Mouse (Mus musculus) heart, embryonic 15.5 days (tissue): ENCODE data around the gene 9630041A04Rik. TPM values are rescaled to one million over a fixed set of nuclear protein-coding genes. Genes with fewer than 3 reads are reported as not detected.

Experiments
- ATAC-seq: fragments of 200-750 bp; cut with Nextera tagmentation; replicated peaks from 2 replicates; pipeline ENCODE4 v1.8.0; 2017; ENCODE audit warnings: low read depth, moderate TSS enrichment; ENCODE audit not compliant: insufficient number of reproducible peaks, insufficient read depth, low FRiP score
- H3K27ac ChIP-seq: fragments of 300-500 bp; sonication (generic); 2 replicates; pipeline ENCODE4 v1.5.1; 2015; ENCODE audit warnings: mild to moderate bottlenecking, inconsistent platforms
- H3K27me3 ChIP-seq: fragments of 300-500 bp; sonication (generic); 2 replicates; pipeline ENCODE4 v1.6.1; 2015; ENCODE audit warnings: inconsistent platforms
- H3K36me3 ChIP-seq: fragments of 300-500 bp; sonication (generic); 2 replicates; pipeline ENCODE4 v1.6.1; 2015; ENCODE audit warnings: mild to moderate bottlenecking, inconsistent platforms
- H3K4me1 ChIP-seq: fragments of 300-500 bp; sonication (generic); replicated peaks from 2 replicates; pipeline ENCODE4 v1.6.1; 2015; ENCODE audit warnings: inconsistent platforms
- H3K4me2 ChIP-seq: fragments of 300-500 bp; sonication (generic); 2 replicates; pipeline ENCODE4 v1.6.1; 2015; ENCODE audit warnings: inconsistent platforms, mild to moderate bottlenecking, moderate library complexity
- H3K4me3 ChIP-seq: fragments of 300-500 bp; sonication (generic); 2 replicates; pipeline ENCODE4 v1.5.1; 2015; ENCODE audit warnings: mild to moderate bottlenecking, inconsistent platforms
- H3K9ac ChIP-seq: fragments of 300-500 bp; sonication (generic); 2 replicates; pipeline ENCODE4 v1.6.1; 2015; ENCODE audit warnings: mild to moderate bottlenecking, inconsistent platforms
- H3K9me3 ChIP-seq: fragments of 300-500 bp; sonication (generic); replicated peaks from 2 replicates; pipeline ENCODE4 v1.6.1; 2016; ENCODE audit warnings: inconsistent platforms
- WGBS: fragments of 180-500 bp; shearing (Covaris S2); methylation state at CpG from one replicate; pipeline ENCODE4 v1.1.7; 2015; ENCODE audit warnings: mixed read lengths; 5-methylcytosine and 5-hydroxymethylcytosine counted together
- polyA plus RNA-seq: library from polyadenylated mRNA; unstranded; fragments of >200 nt; fragmentation: Nextera tagmentation; extraction: Ambion mirVana; gene quantifications from 2 replicates; pipeline ENCODE4 v1.2.1, GENCODE M21; 2015

Gene 9630041A04Rik
- polyA plus RNA-seq, 1 experiment from 2014 or later, result not detected

DNA sequence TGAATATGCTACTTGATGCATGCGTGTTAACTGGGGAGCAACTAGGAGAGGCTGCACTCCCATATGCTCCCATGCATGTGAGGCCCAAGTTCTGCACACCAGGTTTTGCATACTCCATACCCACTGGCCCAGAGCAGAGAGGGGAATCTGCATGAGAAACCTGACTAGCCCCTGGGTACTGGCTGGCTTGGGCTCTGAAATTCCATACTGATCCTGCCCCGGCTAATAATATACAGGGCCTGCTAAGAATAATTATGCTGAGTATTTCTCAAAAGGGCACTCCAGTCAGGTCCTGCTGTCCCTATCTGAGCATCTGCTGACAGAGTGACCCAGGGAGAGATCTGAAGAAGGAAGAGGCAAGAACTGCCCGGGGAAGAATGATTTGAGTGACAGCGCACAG is 92.9 kb downstream of the 9630041A04Rik start:
- no peak for ATAC-seq
- Histone ChIP-seq H3K36me3 (no peaks in the 10 kb centered on the region), H3K27me3 (no peaks in the 10 kb centered on the region), H3K4me2 (no peak overlapping the region), H3K9ac (no peak overlapping the region), H3K27ac (no peak overlapping the region), H3K4me3 (no peak overlapping the region), H3K4me1 (no peaks in the 10 kb centered on the region), H3K9me3 (no peaks in the 10 kb centered on the region)
- WGBS, result 69% methylated on average over 4 of the region's 4 CpGs

DNA sequence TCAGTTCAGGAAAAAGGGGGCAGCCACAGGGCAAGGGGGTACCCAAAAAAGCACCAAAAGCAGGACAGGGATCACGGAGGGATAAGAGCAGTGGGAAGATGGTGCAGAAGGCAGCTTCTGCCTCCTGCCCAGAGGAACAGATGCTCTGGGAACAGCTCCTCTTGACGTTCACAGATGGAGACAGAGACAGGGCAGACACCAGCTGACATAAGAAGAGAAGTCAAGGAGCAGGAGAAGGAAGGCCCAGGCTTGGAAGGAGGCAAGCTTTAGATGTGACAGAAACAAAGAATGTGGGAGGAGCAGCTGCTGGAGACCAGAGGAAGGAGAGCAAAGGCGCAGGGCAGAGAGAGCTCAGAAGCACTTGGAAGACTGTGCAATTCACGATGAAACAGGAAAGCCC is 94.6 kb downstream of the 9630041A04Rik start:
- H3K36me3 ChIP-seq, result no peaks in the 10 kb centered on the region
- no peak overlapping the region for H3K4me2 ChIP-seq
- WGBS, result 32% methylated on average over 4 of the region's 4 CpGs
- H3K4me1 ChIP-seq, result no peaks in the 10 kb centered on the region
- no peaks in the 10 kb centered on the region for H3K27me3 ChIP-seq
- H3K4me3 ChIP-seq, result no peak overlapping the region
- no peaks in the 10 kb centered on the region for H3K9me3 ChIP-seq
- no peak overlapping the region for H3K27ac ChIP-seq
- no peak overlapping the region for H3K9ac ChIP-seq
- ATAC-seq, result no peak

DNA sequence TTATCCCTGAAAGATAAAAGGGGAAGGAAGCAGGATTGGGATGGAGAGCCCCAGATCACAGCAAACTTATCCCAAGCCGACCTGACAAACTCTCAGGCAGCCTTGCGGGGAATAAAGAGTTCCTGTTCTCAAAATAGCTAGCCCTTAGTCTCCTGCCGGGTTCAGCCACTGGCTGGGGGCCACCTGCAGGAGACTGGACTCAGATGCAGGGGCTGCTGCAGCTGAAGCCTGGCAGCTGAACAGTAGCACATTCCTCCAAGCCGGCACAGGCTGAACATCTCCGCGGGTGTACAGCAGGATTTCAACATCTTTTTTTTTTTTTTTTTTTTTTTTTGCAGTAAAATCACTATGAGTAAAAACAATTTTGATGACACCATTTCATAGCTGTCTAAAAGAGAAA is 110.2 kb downstream of the 9630041A04Rik start:
- no peak overlapping the region for H3K4me3 ChIP-seq
- no peak overlapping the region for H3K27ac ChIP-seq
- no peak overlapping the region for H3K4me2 ChIP-seq
- 17% methylated on average over 6 of the region's 6 CpGs for WGBS
- H3K4me1 ChIP-seq, result 0 out of 2 replicates have a peak, but pooled peaks cover 3% of the 10 kb centered on the region
- H3K27me3 ChIP-seq, result no peaks in the 10 kb centered on the region
- no peaks in the 10 kb centered on the region for H3K9me3 ChIP-seq
- no peaks in the 10 kb centered on the region for H3K36me3 ChIP-seq
- no peak overlapping the region for H3K9ac ChIP-seq
- ATAC-seq, result no peak

GRCm38 (mm10) chr9:101972314-101972713 is 110.7 kb downstream of the 9630041A04Rik start:
- Histone ChIP-seq H3K4me3 (no peak overlapping the region), H3K36me3 (no peaks in the 10 kb centered on the region), H3K9ac (no peak overlapping the region), H3K4me2 (no peak overlapping the region), H3K27ac (no peak overlapping the region), H3K4me1 (0 out of 2 replicates have a peak, but pooled peaks cover 3% of the 10 kb centered on the region), H3K9me3 (no peaks in the 10 kb centered on the region), H3K27me3 (no peaks in the 10 kb centered on the region)
- WGBS, result 70% methylated on average over 8 of the region's 8 CpGs
- no peak for ATAC-seq

DNA sequence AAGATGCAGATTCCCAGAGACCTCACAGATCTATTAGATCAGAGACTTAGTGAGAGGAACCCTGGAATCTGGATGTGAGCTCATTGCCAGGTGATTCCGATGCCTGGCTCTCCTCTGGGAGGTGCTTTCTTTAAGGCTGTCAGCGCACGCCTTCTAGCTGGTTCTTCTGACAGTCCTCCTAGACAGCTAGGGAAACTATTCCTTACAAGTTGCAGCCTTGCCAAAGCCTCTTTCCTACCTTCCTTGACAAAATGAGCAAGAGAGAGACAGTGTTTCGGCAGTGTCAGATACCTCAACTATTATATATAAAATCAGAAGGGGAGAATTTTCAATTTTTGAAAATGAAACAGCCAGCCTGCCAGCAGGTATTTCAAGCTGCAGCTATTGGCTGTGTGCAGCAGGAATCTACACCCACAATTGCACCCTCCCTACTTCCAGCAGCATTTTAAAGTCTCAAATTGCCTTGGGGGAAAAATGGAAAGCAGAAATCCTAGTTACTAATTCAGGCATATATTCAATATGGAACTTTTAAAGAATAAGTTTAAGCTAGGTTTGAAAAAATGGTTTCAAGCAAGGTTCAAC is 115.3 kb downstream of the 9630041A04Rik start:
- H3K9ac ChIP-seq, result no peak overlapping the region
- no peaks in the 10 kb centered on the region for H3K4me1 ChIP-seq
- WGBS, result 80% methylated on average over 4 of the region's 4 CpGs
- no peaks in the 10 kb centered on the region for H3K36me3 ChIP-seq
- no peaks in the 10 kb centered on the region for H3K9me3 ChIP-seq
- ATAC-seq, result no peak
- H3K4me3 ChIP-seq, result no peak overlapping the region
- H3K27me3 ChIP-seq, result no peaks in the 10 kb centered on the region
- no peak overlapping the region for H3K27ac ChIP-seq
- H3K4me2 ChIP-seq, result no peak overlapping the region

DNA sequence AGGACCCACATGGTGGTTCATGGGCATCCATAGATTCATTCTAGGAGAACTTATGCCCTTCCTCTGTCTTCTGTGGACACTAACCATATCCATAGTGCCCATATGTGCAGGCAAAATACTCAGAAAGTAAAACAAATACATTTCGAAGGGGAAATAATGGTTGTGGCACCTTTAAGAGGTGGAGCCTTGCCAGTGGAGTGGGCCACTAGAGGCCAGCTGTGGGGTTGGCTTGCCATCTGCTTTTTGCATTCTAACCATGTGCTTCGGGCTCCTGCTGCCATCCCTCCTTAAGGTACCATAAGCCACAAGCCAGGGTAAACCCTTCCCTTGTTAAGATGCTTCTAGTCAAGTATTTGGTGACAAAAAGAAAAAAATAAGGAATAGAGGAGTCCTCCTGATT is 119.5 kb downstream of the 9630041A04Rik start:
- no peak overlapping the region for H3K27ac ChIP-seq
- H3K4me1 ChIP-seq, result no peaks in the 10 kb centered on the region
- no peak overlapping the region for H3K9ac ChIP-seq
- H3K4me2 ChIP-seq, result no peak overlapping the region
- no peak overlapping the region for H3K4me3 ChIP-seq
- no peaks in the 10 kb centered on the region for H3K36me3 ChIP-seq
- WGBS, result 70% methylated on average over 2 of the region's 2 CpGs
- no peaks in the 10 kb centered on the region for H3K9me3 ChIP-seq
- H3K27me3 ChIP-seq, result no peaks in the 10 kb centered on the region
- no peak for ATAC-seq

DNA sequence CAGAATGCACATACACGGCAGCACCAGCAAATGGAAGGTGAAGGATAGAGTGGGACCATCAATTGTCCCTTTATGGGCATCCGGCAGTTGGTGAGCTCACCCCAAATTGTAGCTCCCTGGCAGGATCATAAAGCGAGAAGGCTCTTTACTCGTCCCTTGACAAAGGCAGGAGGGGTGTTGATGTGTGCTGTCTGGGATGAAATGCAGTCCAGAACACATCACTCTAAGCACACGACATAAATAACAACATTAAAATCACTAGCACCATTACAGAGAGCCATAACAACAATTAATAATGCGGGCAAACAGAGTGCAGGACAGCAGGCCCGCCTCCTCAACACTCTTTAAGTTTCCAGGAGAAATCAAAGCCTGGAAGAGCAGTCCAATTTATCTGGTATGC is 120.7 kb downstream of the 9630041A04Rik start:
- no peaks in the 10 kb centered on the region for H3K4me1 ChIP-seq
- no peak for ATAC-seq
- no peak overlapping the region for H3K27ac ChIP-seq
- no peak overlapping the region for H3K4me2 ChIP-seq
- no peak overlapping the region for H3K4me3 ChIP-seq
- 61% methylated on average over 7 of the region's 7 CpGs for WGBS
- H3K36me3 ChIP-seq, result no peaks in the 10 kb centered on the region
- H3K9ac ChIP-seq, result no peak overlapping the region
- H3K9me3 ChIP-seq, result no peaks in the 10 kb centered on the region
- H3K27me3 ChIP-seq, result no peaks in the 10 kb centered on the region

DNA sequence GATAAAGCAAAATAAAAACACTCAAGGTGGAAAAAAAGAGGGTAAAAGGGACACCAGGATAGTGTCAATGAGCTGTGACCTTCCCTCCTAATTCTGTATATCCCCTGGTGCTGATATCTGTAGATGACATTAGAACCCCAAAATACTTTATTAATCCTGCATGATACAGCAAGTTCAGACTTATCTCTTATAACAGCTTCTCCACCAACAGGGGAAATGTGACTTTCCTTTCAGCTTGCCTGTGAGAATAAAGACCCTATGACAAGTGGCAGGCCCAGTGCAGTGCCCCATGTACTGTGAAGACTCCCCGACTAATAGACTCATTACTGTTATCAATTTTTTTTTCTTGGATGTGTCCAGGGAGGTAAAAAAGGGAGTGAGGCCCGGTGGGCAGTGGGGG is 125.3 kb downstream of the 9630041A04Rik start:
- Histone ChIP-seq H3K36me3 (no peaks in the 10 kb centered on the region), H3K27ac (no peak overlapping the region), H3K4me1 (no peaks in the 10 kb centered on the region), H3K27me3 (no peaks in the 10 kb centered on the region), H3K9me3 (no peaks in the 10 kb centered on the region), H3K4me2 (no peak overlapping the region), H3K4me3 (no peak overlapping the region), H3K9ac (no peak overlapping the region)
- WGBS, result 74% methylated on average over 2 of the region's 2 CpGs
- no peak for ATAC-seq

DNA sequence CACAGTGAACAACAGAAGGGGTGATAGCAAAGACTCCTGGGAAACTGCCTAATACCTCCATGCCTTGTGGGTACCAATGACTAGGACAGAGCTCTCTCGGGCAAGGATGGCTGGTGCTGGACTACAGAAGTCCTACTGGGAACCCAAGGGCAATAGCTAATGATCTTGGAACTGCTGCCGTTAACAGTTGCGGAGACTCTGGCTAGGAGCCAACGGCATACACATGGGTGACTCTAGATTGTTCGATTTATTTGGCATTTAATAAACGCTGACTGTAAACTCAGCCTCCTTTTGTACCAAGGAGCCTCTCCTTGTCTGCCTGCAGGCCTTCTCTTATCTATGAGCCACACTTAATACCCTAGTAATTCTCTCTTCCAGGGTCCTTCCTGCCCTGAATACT is 128.4 kb downstream of the 9630041A04Rik start:
- no peaks in the 10 kb centered on the region for H3K9me3 ChIP-seq
- ATAC-seq, result no peak
- no peak overlapping the region for H3K4me2 ChIP-seq
- H3K27ac ChIP-seq, result no peak overlapping the region
- no peaks in the 10 kb centered on the region for H3K36me3 ChIP-seq
- no peaks in the 10 kb centered on the region for H3K4me1 ChIP-seq
- H3K27me3 ChIP-seq, result peaks cover 20% of the 10 kb centered on the region
- H3K4me3 ChIP-seq, result no peak overlapping the region
- 83% methylated on average over 6 of the region's 6 CpGs for WGBS
- no peak overlapping the region for H3K9ac ChIP-seq

DNA sequence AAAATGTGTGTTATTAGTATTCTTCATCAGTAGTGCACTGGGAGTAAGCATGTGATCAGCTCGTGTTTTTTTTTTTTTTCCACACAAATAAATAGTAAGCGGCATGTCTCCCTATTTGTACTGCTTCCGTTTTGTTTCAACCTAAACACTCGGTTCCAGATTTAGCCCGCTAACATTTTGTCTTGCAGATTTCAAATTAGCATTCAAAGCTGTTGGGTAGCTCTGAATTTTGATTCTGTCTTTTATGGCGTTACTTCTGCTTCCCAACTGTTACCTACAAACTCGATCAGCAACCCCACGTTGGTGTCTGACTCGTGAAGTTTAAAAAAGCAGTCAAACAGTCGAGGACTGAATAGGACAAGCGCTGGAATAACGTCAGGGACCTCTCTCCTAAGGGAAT is 129.2 kb downstream of the 9630041A04Rik start:
- no peak overlapping the region for H3K9ac ChIP-seq
- no peak overlapping the region for H3K4me3 ChIP-seq
- no peak overlapping the region for H3K27ac ChIP-seq
- no peaks in the 10 kb centered on the region for H3K36me3 ChIP-seq
- peaks cover 26% of the 10 kb centered on the region for H3K27me3 ChIP-seq
- no peaks in the 10 kb centered on the region for H3K9me3 ChIP-seq
- H3K4me2 ChIP-seq, result no peak overlapping the region
- 84% methylated on average over 12 of the region's 12 CpGs for WGBS
- H3K4me1 ChIP-seq, result peaks cover 6% of the 10 kb centered on the region
- no peak for ATAC-seq
